Mouse (Mus musculus): ENCODE results near the gene Asb17. TPM values are rescaled to one million over a fixed set of nuclear protein-coding genes. Genes with fewer than 3 reads are reported as not detected.

Asb17 gene
- polyA plus RNA-seq, 1 experiment from 2014 or later = 0.06 TPM

Other genes starting within 250 kb of the Asb17 start
- 28.5 and 32.3 TPM in 2 replicates for gene St6galnac3, start 119.0 kb upstream of the Asb17 start, polyA plus RNA-seq (2016; fragmentation: Nextera tagmentation; extraction: Ambion mirVana)
- gene Msh4, start 61.9 kb downstream of the Asb17 start, polyA plus RNA-seq (2016; fragmentation: Nextera tagmentation; extraction: Ambion mirVana) = 0.07 and 0.14 TPM in 2 replicates
- 38.4 and 38.6 TPM in 2 replicates for gene Rabggtb, start 68.8 kb downstream of the Asb17 start, polyA plus RNA-seq (2016; fragmentation: Nextera tagmentation; extraction: Ambion mirVana)
- 54.6 and 55.0 TPM in 2 replicates for gene Acadm, start 100.4 kb downstream of the Asb17 start, polyA plus RNA-seq (2016; fragmentation: Nextera tagmentation; extraction: Ambion mirVana)
- gene Slc44a5, start 129.2 kb downstream of the Asb17 start, polyA plus RNA-seq (2016; fragmentation: Nextera tagmentation; extraction: Ambion mirVana) = 5.8 and 6.1 TPM in 2 replicates

Measured in midbrain, embryonic 12.5 days (tissue).